Mouse (Mus musculus): ENCODE results near the gene Ifna13. TPM values are rescaled to one million over a fixed set of nuclear protein-coding genes. Genes with fewer than 3 reads are reported as not detected.

Gene Ifna13
- total and polyA plus RNA-seq, 3 experiments, result not detected

GRCm38 (mm10) chr4:88641077-88641831, 3.0 kb downstream of the Ifna13 start:
- DNase-seq (ENCODE audit: low read depth, low spot score), result peak; percentile 99
- Histone ChIP-seq H3K79me2 (ENCODE audit: control insufficient read depth, insufficient read depth, low read length, poor library complexity) (no peaks in the 10 kb centered on the region), H3K9ac (ENCODE audit: control insufficient read depth, low read depth, low read length, poor library complexity, severe bottlenecking) (no peak overlapping the region)
- no peak for TF ChIP-seq USF2 (IDR thresholded peaks at IDR 0.05; ENCODE audit: borderline replicate concordance in 1 of 2, insufficient read depth in 1 of 2, low read depth in 1 of 2, low read length in 2 of 2)
- TF ChIP-seq ZMIZ1 (IDR thresholded peaks at IDR 0.05; ENCODE audit: low read depth, low read length), result no peak
- peak; percentile 64; the same call in 1 of the 2 replicates for TF ChIP-seq SIN3A (IDR thresholded peaks at IDR 0.05; ENCODE audit: low read length)
- TF ChIP-seq MEF2A (IDR thresholded peaks at IDR 0.05; ENCODE audit: extremely low read depth, insufficient replicate concordance, low read depth, low read length, poor library complexity, severe bottlenecking), result no peak
- TF ChIP-seq ZKSCAN1 (IDR thresholded peaks at IDR 0.05; ENCODE audit: low read depth, low read length), result no peak
- no peak for TF ChIP-seq ETS1 (IDR thresholded peaks at IDR 0.05; ENCODE audit: low read depth, low read length)
- no peak for TF ChIP-seq TAL1 (IDR thresholded peaks at IDR 0.05; ENCODE audit: low read length)
- TF ChIP-seq ZNF384 (IDR thresholded peaks at IDR 0.05; ENCODE audit: low read depth, low read length), result peak; percentile 94
- no peak for TF ChIP-seq MAX (IDR thresholded peaks at IDR 0.05; ENCODE audit: low read length)
- TF ChIP-seq ZC3H11A (IDR thresholded peaks at IDR 0.05; ENCODE audit: low read depth, low read length), result no peak
- TF ChIP-seq ELF1 (IDR thresholded peaks at IDR 0.05; ENCODE audit: low read depth, low read length), result no peak
- TF ChIP-seq NELFE (IDR thresholded peaks at IDR 0.05; ENCODE audit: low read depth, low read length), result no peak
- no peak for TF ChIP-seq KAT2A (conservative IDR thresholded peaks at IDR 0.05; ENCODE audit: low read depth, low read length)
- no peak for TF ChIP-seq MYC (IDR thresholded peaks at IDR 0.05; ENCODE audit: low read depth, low read length)
- no peak for TF ChIP-seq GABPA (IDR thresholded peaks at IDR 0.05; ENCODE audit: low read depth, low read length)
- TF ChIP-seq HCFC1 (IDR thresholded peaks at IDR 0.05; ENCODE audit: low read depth, low read length), result peak; percentile 41; the same call in 1 of the 2 replicates
- no peak for TF ChIP-seq POLR2AphosphoS2 (IDR thresholded peaks at IDR 0.05; ENCODE audit: low read length)
- TF ChIP-seq MYB (IDR thresholded peaks at IDR 0.05; ENCODE audit: low read depth, low read length), result no peak
- TF ChIP-seq TBP (IDR thresholded peaks at IDR 0.05; ENCODE audit: low read depth, low read length), result peak; percentile 100
- peak; percentile 94 for TF ChIP-seq MAZ (IDR thresholded peaks at IDR 0.05; ENCODE audit: low read depth, low read length)
- TF ChIP-seq E2F4 (IDR thresholded peaks at IDR 0.05; ENCODE audit: borderline replicate concordance, low read depth, low read length), result no peak
- TF ChIP-seq CHD2 (IDR thresholded peaks at IDR 0.05; ENCODE audit: low read length), result no peak
- no peak for TF ChIP-seq POLR2AphosphoS5 (IDR thresholded peaks at IDR 0.05; ENCODE audit: borderline replicate concordance, low read depth, low read length)
- 0 out of 2 replicates have a peak, but pooled peaks have one; percentile 6 for TF ChIP-seq BHLHE40 (IDR thresholded peaks at IDR 0.05; ENCODE audit: borderline replicate concordance, low read depth, low read length)
- no peak for TF ChIP-seq EP300 (IDR thresholded peaks at IDR 0.05; ENCODE audit: low read depth in 1 of 2, low read length in 2 of 2)
- TF ChIP-seq RAD21 (IDR thresholded peaks at IDR 0.05; ENCODE audit: low read depth, low read length), result peak; percentile 50
- TF ChIP-seq NRF1 (IDR thresholded peaks at IDR 0.05; ENCODE audit: insufficient read depth, low read depth, low read length, poor library complexity, severe bottlenecking), result no peak
- peak; percentile 64; the same call in 1 of the 2 replicates for TF ChIP-seq CHD1 (IDR thresholded peaks at IDR 0.05; ENCODE audit: low read depth, low read length)
- TF ChIP-seq USF1 (IDR thresholded peaks at IDR 0.05; ENCODE audit: low read depth, low read length), result no peak
- TF ChIP-seq TCF12 (IDR thresholded peaks at IDR 0.05; ENCODE audit: low read depth, low read length), result no peak
- no peak for TF ChIP-seq GATA1 (IDR thresholded peaks at IDR 0.05; ENCODE audit: low read depth, low read length)
- TF ChIP-seq UBTF (IDR thresholded peaks at IDR 0.05; ENCODE audit: borderline replicate concordance, insufficient read depth, low read depth, low read length), result peak; percentile 100
- TF ChIP-seq JUND (IDR thresholded peaks at IDR 0.05; ENCODE audit: low read depth, low read length), result no peak
- TF ChIP-seq POLR2A (IDR thresholded peaks at IDR 0.05; ENCODE audit: control insufficient read depth in 1 of 2, insufficient read depth in 1 of 2, low read depth in 1 of 2, low read length in 2 of 2, poor library complexity in 1 of 2), result no peak
- peak; percentile 48 for TF ChIP-seq SMC3 (IDR thresholded peaks at IDR 0.05; ENCODE audit: low read depth, low read length)
- TF ChIP-seq RCOR1 (IDR thresholded peaks at IDR 0.05; ENCODE audit: low read depth, low read length), result peak; percentile 59

More at GRCm38 (mm10) chr4:88641077-88641831, 3.0 kb downstream of the Ifna13 start:
- Histone ChIP-seq H3K9me3 (replicated peaks; ENCODE audit: insufficient read depth, low read length) (no peaks in the 10 kb centered on the region), H3K27ac (ENCODE audit: control insufficient read depth, low read depth, low read length) (no peak overlapping the region), H3K4me3 (ENCODE audit: control insufficient read depth in 1 of 2, insufficient read depth in 1 of 2, low read depth in 2 of 2, low read length in 2 of 2) (peak overlapping the region; percentile 65 to 71), H3K4me1 (ENCODE audit: control insufficient read depth in 1 of 2, insufficient read depth in 2 of 2, low read length in 2 of 2) (no peaks in the 10 kb centered on the region), H3K36me3 (ENCODE audit: control insufficient read depth in 1 of 2, insufficient read depth in 2 of 2, low read length in 2 of 2) (no peaks in the 10 kb centered on the region), H3K27me3 (ENCODE audit: control insufficient read depth in 1 of 2, insufficient read depth in 2 of 2, low read length in 2 of 2) (no peaks in the 10 kb centered on the region; a peak in 1 of 4 replicates)
